In genomic region chr5:36484171-36484990, GRCm38 (mm10) we compare ENCODE assay signal across 8 mouse cellular contexts. TPM values are rescaled to one million over a fixed set of nuclear protein-coding genes. Genes with fewer than 3 reads are reported as not detected.
DNase-seq lines count a peak whose midpoint lies in the region; ATAC-seq lines count a peak whose summit lies in the region.

Gene Tada2b (minus strand): TSS chr5:36484285.
Gene Ccdc96 (plus strand): TSS chr5:36484588.

- no peaks in the 10 kb centered on the region for H3K9me3 ChIP-seq in hindbrain, embryonic 15.5 days

- H3K9ac ChIP-seq in hindbrain, embryonic 15.5 days: peak within 1 kb of the TSS; percentile 90

- H3K4me1 ChIP-seq in hindbrain, embryonic 15.5 days (replicated peaks): peaks cover 48% of the 10 kb centered on the region

- no peaks in the 10 kb centered on the region for H3K36me3 ChIP-seq in hindbrain, embryonic 15.5 days

- H3K27me3 ChIP-seq in hindbrain, embryonic 15.5 days: no peaks in the 10 kb centered on the region

- H3K4me3 ChIP-seq in hindbrain, embryonic 15.5 days: peak within 1 kb of the TSS; percentile 96

- DNase-seq in T-cell, adult 2 months (ENCODE audit: low spot score): peak; percentile 99
- DNase-seq in cerebellum, postnatal 36 days: peak; percentile 96 to 98
- peak; percentile 97 to 99 for DNase-seq in frontal cortex, postnatal 36 days (ENCODE audit: low spot score in 2 of 2)
- DNase-seq in left cerebral cortex, adult 11 months (ENCODE audit: low spot score): peak; percentile 98
- DNase-seq in lung, postnatal 4 days: peak; percentile 98 to 100
- peak; percentile 98 for DNase-seq in retina, postnatal 7 days (ENCODE audit: low read depth, low spot score)
- DNase-seq in urinary bladder, adult 2 months (ENCODE audit: low spot score): peak; percentile 95

- peak within 1 kb of the TSS; percentile 88 for H3K27ac ChIP-seq in hindbrain, embryonic 15.5 days (replicated peaks)

- WGBS in hindbrain, embryonic 15.5 days: under 1% methylated on average over 94 of the region's 97 CpGs

- peak within 1 kb of the TSS; percentile 99 for H3K4me2 ChIP-seq in hindbrain, embryonic 15.5 days

- peak; percentile 99 for ATAC-seq in hindbrain, embryonic 15.5 days (ENCODE audit: low FRiP score, low read depth)

RNA-seq across cellular contexts. Expression of gene Tada2b, which starts in this region (rescaled TPM):
- polyA plus RNA-seq in hindbrain, embryonic 15.5 days (2015; fragmentation: Nextera tagmentation; extraction: Ambion mirVana): 2.6 and 3.4 TPM in 2 replicates
- polyA plus RNA-seq in urinary bladder, adult 2 months (2012; rRNA removed): 12.6 and 14.3 TPM in 2 replicates

RNA-seq across cellular contexts. Expression of gene Ccdc96, which starts in this region (rescaled TPM):
- polyA plus RNA-seq in hindbrain, embryonic 15.5 days (2015; fragmentation: Nextera tagmentation; extraction: Ambion mirVana): 3.3 and 3.5 TPM in 2 replicates
- polyA plus RNA-seq in urinary bladder, adult 2 months (2012; rRNA removed): 0.17 and 0.32 TPM in 2 replicates

Comparison
In these comparisons a context has a peak if more than half of its experiments do, and no peak if none do; other contexts are left out.
1. Peak in every context shown above with its lines: DNase-seq, ATAC-seq, H3K4me3 ChIP-seq and H3K27ac ChIP-seq.